Mouse (Mus musculus): ENCODE results near the gene Arcn1.

The Arcn1 gene

DNA sequence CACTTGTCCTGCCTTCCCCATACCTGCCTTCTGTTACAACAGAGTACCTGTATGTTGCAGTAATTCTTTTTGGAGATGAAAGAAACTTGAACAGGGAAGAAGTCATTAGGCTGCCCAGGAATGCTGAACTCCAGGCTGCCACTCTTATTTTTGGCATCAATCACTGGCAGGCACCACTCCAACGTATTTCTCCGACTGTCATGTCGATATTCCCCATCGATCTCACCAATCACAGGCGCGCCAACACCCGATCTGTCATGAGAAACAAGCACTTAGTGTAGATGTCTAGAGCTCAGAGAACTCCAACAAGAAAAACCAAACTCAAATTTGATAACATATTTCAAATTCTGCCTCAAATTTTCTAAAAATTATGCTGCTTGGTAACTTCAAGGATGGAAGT is 22.3 kb downstream of the Arcn1 start:
- DNase-seq (ENCODE audit: low spot score), result no peak

- DNase-seq (ENCODE audit: low spot score), result no peak
Observed at GRCm38 (mm10) chr9:44740663-44741192, 26.9 kb downstream of the Arcn1 start.

GRCm38 (mm10) chr9:44737240-44737949 is 30.2 kb downstream of the Arcn1 start:
- no peak for DNase-seq (ENCODE audit: low spot score)

DNA sequence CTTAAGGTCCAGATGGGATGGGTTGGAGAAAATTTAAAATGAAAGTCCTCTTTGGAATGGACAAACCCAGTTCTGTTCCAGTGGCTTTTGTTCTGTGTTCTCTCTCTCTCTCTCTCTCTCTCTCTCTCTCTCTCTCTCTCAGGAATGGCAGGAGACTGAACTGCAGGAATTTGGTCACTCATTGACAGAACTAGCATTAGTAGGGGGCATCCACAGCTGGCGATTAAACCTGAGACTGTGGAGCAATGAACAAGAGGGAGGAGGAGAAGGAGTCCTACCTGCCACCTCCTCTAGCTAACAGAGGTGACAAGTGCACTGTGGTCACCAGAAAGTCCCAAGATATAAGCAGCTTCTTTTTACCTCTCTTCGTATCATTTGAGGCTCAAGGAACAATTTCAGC is 31.3 kb downstream of the Arcn1 start:
- no peak for DNase-seq (ENCODE audit: low spot score)

GRCm38 (mm10) chr9:44735886-44736285 is 31.8 kb downstream of the Arcn1 start:
- DNase-seq (ENCODE audit: low spot score), result no peak

GRCm38 (mm10) chr9:44734524-44735494 is 32.8 kb downstream of the Arcn1 start, which contains the start of gene Phldb1:
Phldb1 (minus strand) TSS chr9:44735198.
- DNase-seq (ENCODE audit: low spot score), result no peak

GRCm38 (mm10) chr9:44733671-44734523 is 33.7 kb downstream of the Arcn1 start:
- no peak for DNase-seq (ENCODE audit: low spot score)

DNA sequence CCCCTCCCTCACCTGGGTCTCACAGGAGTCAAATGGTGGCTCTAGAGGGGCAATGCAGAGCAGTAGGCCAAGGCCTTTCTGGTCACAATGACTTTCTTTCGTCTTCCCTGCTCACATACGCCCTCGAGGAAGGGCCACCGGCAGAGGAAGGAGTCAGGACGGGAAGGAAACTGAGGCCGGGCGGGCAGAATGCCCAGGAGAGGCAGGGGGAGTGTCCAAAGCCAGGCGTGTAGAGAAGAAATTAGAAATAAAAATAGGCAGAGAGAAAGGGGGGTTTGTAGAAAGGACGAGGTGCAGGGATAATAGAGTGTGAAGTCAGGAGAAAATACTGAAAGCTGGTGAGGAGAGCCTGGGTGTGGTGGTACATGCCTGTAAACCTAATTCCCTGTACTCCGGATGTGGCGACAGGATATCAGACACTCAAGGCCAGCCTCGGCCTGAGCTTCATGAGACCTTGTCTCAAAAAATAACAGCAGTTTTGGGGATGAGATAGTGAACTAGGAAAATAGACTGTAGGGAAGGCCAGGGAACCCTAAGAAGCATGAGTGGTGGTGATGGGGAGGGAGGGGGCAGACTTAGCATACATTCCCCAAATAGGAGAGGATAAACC is 34.6 kb downstream of the Arcn1 start:
- no peak for DNase-seq (ENCODE audit: low spot score)

- DNase-seq (ENCODE audit: low spot score), result no peak
Observed at GRCm38 (mm10) chr9:44732130-44732549, 35.5 kb downstream of the Arcn1 start.

- no peak for DNase-seq (ENCODE audit: low spot score)
Observed at GRCm38 (mm10) chr9:44727441-44727840, 40.2 kb downstream of the Arcn1 start.

DNA sequence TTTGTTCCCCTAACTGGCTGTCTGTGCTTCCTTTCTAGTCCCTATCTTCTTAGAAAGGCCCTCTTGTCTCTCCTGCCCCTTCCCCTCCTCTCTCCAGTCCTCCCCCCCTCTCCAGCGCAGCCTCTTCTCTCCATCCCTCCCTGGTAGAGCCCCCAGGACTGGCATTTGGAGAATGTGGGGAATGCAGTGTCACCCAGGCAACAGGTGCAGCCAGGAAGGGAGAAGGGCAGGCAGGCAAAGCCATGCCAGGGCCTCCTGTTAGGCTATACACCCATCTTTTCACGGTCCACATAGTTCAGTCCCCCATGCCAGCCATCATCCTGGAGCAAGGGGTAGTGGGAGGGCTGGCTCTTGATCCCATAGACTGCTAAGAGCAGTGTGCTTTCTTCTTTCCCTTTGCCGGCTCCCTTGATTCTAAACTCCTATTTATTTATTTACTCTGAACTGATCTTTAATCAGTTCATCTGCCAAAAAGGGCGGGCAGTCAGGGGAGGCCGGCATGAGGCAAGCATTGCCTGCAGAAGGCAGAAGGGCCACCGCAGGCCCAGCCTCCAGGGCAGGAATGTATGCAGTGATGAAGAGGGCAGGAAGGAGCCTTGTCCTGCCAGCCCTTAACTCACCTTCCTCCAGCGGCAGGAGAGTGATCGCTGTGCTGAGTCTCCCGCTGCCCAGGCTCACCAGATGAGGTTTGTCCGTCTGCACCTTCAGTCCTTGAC is 41.1 kb downstream of the Arcn1 start:
- no peak for DNase-seq (ENCODE audit: low spot score)

DNA sequence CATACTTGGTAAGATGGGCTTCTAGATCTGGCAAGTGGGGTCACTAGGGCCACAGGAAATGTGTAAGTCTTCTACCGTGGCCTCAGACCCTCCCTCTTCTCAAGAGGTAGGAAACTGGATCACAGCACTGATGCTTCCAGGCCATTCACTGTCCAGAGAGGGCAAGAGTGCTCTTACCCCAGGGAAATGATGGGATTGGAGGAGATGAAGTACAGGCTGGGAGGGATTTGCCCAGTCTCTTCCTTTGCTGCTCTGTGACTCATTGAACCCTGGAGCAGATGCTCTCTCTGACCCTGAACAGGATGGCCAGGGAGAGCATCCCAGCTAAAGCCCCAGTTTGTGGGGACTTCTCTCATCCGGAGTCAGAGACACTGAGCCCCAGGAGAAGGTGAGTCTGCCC is 43.0 kb downstream of the Arcn1 start:
- no peak for DNase-seq (ENCODE audit: low spot score)

DNA sequence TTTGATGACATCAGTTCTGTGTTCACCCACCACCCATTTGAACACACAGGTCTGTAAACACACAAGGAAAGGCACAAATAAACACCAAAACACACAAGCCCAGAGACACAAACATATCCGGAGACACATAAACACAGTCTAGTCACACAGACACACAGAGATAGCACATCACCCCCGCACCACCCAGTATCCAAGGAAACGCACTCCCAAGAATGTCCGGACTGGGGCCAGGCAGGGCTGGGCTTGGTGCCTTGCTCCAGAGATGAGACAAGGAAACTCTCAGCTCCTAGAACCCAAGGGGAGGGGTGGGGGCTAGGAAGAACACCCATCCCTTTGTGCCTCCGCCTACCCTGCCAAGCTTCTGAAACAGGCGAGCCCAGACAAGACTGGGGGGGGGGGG is 43.4 kb downstream of the Arcn1 start:
- no peak for DNase-seq (ENCODE audit: low spot score)

DNA sequence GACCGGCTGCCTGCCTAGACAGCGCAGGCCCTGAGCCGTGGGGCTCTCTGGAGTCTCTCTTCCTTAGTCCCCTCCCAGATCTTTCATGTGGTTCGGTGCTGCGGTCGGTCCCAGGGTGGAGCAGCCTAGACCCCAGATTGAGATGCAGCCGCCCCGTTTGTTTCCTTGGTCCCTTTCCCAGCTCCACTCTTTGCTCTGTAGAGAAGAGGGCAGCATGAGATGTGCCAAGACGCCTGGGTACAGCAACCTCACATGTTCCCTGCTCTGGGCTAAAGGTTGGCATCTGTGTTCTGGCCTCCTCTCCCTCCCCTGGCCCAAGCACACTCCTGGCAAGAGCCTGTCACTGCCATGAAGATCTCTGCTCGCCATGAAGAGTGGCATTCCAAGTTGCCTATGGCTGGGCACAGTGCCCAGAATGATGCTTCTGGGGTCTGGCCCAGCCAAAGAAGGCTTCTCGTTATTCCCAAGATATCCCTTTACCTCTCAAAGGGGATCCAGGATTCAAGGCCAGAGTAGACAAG is 44.1 kb downstream of the Arcn1 start:
- DNase-seq (ENCODE audit: low spot score), result no peak

DNA sequence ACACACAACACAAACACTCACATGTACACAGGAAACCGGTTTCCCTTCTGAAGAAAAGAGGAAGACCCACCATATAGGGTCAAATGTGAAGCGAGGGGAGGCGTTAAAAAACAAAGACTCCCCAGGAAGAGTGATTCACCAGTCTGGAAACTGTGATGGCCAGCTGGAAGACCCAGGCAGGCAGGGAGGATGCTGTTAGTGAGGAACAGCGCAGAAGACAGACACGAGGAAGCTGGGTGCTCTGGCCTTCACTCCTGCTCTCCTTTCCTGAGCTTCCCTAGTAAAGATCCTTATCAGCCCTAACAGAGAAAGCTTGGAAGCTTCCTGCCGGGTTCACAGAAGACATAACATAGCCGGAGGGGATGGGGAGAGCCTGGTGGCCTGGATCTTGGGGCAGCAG is 44.6 kb downstream of the Arcn1 start:
- no peak for DNase-seq (ENCODE audit: low spot score)

DNA sequence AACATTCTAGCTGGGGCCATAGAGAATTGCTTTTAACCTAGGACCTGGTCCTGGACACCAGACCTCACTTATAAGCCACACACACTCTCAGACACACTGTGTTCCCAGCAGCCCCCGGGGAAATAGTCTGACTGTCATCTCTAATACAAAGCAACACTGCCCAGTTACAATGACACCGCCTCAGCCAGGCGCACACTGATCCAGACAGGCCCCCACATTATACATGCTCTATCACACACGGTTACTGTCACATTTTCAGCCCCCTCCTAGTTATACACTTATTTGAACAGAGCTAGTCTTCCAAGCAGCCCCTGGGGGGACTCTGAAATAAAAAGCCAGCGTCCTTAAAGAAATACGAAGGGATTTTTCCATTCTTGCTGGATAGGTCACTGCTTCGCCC is 45.1 kb downstream of the Arcn1 start:
- no peak for DNase-seq (ENCODE audit: low spot score)

- no peak for DNase-seq (ENCODE audit: low spot score)
Observed at GRCm38 (mm10) chr9:44721877-44722186, 45.8 kb downstream of the Arcn1 start.

GRCm38 (mm10) chr9:44721154-44721876 is 46.3 kb downstream of the Arcn1 start:
- no peak for DNase-seq (ENCODE audit: low spot score)

DNA sequence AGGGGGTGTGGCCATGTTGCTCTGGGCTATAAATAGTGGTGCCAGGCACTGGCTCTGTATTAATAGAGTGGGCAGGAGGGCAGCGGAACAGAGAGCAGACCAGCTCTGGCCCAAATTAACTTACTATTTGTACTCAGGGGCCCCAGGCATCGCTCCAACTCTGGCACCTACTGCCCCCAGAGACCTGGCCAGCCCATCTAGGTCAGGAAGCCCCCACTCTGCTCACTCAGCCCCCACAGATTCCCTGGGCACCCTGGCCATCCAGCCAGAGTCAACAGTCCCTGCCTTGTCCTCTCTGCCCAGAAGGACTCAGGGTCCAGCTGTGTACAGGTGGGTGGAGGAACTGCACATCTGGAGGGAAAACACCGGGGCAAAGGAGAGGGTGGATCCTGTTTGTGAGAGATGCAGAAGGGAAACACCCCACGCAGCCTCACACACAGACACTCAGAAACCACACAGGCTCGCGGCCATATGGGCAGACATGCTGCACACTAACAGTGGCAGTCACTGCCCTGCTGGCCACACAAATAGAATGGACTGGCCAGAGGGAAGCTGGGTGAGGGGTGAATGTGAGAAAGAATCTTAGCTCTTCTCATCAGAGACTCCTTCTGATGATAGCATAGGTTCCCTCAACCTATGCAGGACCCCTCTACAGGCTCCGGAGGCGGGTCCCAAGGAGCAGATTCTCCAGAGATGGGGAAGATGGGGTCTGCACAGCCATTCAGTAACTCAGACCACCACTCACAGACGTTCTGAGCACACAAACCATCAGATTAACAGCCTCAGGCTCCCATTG is 47.1 kb downstream of the Arcn1 start:
- no peak for DNase-seq (ENCODE audit: low spot score)

All from layer of hippocampus, adult 9-10 months (tissue).